Mouse (Mus musculus) thymus, postnatal 4 days (tissue): ENCODE results near the gene Ror1.

Experiments
- DNase-seq: peaks from one replicate; pipeline ENCODE4 v3.0.0; 2021

Gene Ror1

GRCm38 (mm10) chr4:100119431-100119830 is 23.8 kb downstream of the Ror1 start:
- DNase-seq = no peak

DNA sequence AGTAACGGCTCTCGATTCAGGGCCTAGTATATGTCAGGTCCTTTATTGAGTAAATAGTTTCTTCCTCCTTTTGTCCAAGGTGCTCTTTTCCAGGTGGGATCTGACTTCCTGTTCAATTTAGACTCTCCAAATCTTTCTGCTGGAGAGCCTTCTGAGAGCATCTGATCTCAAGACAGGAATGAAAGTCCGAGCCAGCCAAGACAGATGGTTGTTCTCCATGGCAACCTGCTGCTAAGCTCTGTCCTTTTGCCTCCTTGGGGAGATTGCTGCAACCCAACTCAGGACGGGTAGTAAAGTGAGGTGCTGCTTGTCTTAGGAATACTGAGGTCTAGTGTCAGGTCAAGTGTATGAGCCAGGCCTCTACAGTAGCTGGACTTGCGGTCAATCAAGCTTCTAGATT is 25.0 kb downstream of the Ror1 start:
- DNase-seq = no peak

DNA sequence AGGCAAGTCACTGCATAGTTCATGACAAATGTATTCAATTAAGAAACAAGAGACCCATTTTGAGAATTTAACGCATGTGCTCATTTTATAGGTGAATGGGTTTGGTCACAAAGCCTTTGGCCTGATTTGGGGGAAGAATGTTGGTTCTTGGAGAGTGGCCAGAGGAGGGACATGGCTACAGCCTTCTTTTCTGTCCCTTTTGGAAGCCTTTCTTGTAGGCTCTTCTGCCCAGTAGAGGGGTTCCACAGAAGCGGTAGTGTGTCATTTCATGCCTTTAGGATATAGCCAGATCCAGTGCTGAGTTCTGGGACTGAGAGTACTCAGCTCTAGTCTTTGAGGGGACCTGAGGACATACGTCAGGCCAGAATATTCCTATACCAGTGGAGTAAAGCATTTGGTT is 26.8 kb downstream of the Ror1 start:
- DNase-seq = no peak

DNA sequence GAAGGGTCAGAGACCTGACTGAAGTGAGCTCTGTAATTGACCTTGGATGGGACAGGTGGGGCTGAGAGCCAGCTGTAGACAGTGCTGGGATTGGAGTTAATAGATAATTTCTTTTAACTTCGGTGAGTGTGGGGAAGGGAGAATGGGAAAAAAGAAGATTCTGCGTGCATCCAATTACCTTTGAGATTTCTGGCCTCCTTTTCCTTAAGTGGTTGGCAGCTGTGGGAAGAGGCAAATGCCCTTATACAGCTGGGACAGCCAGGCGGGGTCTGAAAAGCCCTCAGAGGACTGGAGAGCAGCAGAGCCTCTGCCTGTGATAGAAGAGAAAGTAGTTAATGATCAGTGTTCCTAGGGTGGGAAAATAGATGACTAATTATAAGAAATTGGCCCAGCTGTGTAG is 27.9 kb downstream of the Ror1 start:
- no peak for DNase-seq

- no peak for DNase-seq
Observed at GRCm38 (mm10) chr4:100124056-100124455, 28.5 kb downstream of the Ror1 start.

DNA sequence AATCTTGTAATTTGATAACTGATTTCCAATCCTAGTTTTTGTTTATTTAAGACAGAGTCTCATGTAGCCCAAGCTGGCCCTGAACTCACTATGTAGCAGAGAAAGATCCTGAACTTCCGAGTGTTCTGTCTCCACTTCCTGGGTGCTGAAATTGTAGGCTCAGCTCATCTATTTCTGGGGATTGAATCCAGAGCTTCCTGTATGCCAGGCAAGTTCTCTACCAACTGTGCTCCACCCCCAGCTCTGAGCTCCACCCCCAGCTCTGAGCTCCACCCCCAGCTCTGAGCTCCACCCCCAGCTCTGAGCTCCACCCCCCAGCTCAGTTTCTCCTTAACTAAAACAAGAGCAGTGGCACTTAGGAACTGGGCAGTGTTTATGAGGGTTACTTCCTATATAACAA is 29.3 kb downstream of the Ror1 start:
- no peak for DNase-seq

DNA sequence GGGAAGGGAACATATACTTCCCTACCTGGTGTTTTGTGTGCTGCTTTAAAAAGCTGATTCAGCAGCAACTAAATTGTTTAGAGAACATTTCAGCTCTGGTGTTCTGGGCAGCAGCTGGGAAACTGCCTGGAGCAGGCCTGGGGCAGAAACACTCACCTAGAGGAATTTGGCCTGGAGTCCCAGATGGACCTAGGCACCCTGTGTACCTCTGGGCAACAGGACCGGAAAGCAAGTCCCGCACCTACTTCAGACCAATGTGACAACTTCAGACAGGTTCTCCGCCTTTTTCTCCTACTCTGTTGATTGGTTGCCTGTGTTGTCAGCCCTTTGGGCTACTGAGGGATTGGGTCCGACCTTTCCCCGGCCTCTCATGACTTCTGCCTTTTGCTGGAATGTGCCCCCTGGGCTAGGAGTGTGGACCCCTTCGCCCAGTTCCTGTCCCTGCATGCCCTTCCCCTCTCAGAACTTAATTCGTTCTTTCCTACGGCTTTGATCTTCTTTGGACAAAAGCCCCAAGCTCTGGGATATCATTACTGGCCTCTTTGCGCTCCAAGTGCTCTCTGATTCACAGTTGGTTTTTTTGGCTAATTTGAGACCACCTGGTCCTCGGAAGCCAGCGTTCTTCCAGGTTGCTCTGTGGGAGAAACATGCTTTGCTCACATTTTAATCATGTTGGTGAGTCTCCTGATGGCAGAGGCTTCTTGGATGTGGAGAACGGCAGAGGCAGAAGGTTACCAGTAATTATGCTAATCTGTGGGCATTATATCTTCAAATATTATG is 31.1 kb downstream of the Ror1 start:
- DNase-seq = no peak

DNA sequence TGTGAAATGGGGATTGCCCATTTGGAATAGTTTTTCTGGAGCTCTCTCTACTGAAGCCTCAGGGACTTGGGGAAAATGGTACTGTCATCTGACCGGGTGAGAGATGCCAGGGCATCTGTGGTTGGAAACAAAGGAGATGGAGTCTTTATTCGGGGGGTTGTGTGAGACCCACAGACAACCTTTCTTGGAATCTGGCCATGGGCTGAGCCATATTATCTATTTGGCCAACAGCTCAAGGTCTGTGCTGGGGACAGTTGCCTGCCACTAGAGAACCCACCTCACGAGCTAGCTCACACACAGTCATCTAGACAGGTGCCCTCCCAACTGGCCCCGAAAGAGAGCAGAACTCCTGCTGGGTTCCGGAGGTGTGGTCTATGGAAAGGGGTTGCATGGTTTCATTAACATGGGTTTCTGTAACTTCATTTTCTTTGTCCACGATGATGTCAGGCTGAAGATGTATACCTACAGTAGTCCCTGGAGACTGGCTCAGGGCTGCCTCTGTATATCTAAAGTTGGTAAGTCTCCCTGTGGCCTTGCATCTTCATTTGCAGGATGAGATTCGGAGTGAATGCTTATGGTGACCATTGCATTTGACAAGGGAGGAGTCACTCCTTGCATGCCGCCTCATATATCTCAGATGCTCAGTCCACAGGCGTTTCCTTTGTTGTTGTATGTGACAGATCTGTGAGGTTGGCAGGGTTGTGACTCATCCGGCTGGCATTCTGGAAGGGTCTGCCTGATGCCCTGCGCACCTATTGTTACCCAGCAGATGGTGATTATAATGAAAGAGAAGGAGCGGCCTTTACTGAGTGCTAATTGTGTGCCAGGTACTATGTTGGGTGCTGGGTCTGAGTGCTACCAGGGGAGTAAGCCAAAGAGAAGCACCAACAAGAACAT is 32.7 kb downstream of the Ror1 start:
- DNase-seq = no peak

DNA sequence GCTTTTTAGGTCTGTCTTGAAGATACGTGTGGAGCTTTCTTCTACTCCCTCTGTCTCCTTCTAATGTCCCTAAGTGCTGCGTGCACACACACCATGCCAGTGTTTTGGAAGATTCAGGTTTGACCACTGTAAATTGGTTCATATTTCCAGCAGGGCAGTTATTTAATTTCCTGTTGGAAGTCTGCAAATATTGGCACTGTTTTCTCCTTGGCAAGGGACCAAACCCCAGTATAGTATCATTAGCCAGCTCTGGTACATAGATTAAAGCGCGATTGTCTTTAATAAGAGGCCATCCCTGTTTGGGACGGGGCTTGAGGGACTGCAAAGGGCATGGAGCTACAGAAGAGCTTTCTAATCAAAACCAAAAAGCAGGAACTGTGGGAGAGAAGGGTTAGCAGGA is 33.6 kb downstream of the Ror1 start:
- DNase-seq = no peak

DNA sequence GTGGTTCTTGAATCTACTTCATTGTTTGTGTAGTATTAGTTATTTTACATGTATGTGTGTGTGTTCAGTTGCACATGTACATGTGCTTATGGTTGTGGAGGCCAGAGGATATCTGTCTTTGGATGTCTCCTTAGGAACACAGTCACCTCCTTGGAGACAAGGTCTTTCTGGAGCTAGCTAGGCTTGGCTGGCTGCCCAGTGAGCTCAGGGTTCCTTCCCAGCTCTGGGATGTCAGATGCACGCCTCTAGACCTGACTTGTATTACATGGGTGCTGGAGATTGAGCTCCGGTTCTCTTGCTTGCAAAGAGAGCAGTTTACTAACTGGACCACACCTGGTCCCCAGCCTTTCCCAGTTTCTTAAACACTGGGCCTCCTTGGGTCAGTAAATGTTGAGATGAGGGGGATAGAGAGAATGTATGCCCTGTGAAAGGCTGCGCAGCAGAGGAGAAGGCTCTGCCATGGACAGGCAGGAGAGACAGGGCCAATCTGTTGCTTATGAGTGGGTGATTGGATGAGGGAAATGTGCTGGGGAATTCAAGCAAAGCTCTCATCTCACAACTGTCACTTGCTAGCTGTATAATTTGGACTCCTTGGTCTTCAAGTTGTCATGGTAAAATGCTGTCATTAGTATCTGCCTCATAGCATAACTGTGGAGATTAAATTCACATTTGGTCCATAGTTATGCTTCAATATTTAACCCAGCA is 35.3 kb downstream of the Ror1 start:
- no peak for DNase-seq

DNA sequence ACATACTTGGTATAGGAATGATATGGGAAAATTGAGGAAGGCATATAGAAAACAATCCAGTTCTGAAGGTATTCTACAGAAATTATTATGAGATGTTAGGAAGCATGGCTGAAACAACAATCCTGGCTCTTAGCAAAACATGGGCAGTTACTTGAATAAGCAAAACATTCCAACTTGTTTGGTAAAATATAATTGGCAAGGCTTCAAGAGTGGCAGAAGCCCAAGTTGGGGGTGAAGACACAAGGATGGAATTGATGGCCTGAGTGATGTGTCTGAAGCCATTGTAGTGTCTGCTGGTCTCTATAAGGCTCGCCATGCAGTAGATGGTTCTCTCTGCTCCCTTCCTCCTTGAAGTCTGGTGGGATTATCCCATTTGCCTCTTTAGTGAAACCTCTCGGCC is 35.9 kb downstream of the Ror1 start:
- DNase-seq = no peak

DNA sequence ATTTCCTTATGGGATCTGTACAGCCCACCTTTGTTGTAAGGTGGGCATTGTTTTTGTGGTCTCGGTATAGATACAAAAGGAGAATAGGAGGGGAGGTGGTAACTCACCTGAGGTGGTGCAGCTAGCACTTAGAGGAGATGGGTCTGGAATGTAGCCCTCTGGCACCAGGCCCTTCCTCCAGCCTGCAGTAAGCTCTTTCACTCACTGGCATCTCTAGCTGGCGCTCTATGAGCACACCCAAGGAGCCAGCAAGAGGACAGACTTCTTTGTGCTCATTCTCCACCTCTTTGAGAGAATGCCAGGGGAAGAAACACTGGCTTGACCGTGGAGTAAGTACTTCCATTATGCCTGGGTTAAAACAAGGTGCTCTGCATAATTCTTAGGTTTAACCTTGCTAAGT is 36.7 kb downstream of the Ror1 start:
- DNase-seq = no peak

- no peak for DNase-seq
Observed at GRCm38 (mm10) chr4:100136046-100136445, 40.5 kb downstream of the Ror1 start.

GRCm38 (mm10) chr4:100137102-100137835 is 41.7 kb downstream of the Ror1 start:
- no peak for DNase-seq

GRCm38 (mm10) chr4:100141626-100142025 is 46.0 kb downstream of the Ror1 start:
- DNase-seq = no peak

DNA sequence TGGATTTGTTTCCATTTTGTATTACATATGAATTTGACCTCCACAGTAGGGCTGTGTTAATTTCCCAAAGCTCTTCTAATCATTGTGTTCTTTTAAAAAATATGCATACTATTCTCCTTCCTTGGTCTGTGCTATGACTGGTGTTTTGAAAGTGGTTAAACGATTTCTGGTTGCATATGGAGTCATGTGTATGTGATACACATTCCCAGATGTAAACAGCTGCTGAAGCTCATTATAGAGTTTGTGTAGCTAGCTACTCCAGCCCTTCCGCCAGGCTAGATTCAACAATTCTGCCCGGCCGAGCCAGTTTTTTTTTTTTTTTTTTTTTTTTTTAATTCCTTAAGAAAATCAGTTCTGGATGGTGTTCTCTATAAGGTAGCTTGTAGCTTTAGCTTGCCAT is 49.2 kb downstream of the Ror1 start:
- no peak for DNase-seq

GRCm38 (mm10) chr4:100150797-100151196 is 55.2 kb downstream of the Ror1 start:
- no peak for DNase-seq

DNA sequence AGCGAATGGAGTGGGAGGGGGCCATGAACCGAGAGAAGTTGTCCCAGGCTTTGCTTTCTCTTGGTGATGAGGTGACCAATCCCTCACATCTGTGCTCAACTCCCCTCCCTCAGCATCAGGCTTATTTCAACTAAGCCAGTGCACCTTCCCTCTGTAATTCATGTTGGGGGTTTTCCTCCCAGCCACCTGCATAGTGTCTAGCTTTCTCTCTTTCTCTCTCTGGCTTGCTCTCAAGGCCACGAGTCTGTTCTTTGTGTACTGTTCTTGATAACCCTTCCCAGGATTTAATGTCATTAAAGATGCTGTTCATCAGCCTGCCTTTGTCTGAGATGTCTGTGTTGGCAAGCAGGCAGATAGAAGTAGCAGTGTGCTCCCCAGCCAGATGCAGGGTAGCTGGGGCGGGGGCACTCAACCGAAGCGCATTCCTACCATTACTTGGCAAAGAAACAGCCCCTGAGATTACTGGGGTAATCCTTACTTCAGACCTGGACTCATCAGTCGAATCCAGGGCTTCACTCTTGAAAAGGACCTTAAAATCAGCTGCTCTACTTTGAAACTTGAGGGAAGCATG is 59.1 kb downstream of the Ror1 start:
- no peak for DNase-seq

DNA sequence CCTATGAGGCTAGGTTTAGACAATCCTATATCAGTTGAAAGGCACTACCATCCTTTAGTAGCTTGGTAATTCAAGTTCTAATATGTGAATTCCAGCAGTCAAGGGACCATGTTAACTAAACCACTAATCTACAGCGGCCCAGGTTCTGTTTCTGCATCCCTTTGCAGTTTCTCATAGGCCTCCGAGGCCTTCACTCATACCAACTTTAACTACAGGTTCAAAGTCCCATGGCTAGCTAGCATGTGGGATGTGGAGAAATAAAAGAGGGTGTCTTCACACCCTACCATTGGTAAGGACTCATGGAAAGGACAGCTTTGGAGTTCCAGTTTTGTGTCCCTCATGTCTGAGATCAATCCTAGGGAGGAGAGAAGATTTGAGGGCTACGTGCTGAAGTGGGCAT is 60.1 kb downstream of the Ror1 start:
- no peak for DNase-seq

DNA sequence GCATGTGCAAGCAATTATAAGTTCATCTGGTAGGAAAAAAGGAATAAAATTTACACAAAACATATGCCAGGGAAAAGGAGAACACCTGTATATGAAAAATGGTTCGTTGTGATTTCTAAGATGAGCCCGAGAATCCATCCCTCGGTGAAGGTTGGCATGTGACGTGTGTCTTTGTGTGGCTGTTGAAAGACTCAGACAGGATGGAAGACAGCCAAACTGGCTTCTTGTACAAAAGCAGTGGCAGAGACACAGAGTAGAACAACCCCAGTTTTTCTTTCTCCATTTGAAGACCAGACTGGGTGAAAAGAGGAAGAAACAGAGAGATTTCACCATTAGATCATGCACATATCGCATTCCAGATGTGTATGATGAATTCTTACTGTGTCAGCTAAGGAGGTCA is 62.8 kb downstream of the Ror1 start:
- DNase-seq = no peak

GRCm38 (mm10) chr4:100160156-100160555 is 64.6 kb downstream of the Ror1 start:
- DNase-seq = no peak

- no peak for DNase-seq
Observed at GRCm38 (mm10) chr4:100165790-100166189, 70.2 kb downstream of the Ror1 start.

DNA sequence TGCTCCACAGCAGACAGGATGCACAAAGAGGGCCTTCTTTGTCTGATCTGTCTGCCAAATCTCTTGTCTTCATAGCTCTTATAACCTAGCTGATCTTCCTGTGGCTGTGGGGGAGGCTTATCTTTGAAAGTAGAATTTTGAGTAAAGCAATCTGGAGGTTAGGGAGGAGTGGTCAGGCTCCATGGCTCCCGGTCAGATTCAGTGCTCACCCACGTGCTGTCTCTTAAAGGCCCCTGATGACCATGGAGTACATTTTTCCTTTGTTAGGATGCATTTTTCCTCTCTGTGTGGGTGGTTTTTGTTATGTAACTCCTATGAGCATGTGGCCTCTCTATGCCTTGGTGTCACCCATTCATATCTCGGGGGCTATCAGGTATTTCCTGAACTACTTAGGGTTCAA is 71.3 kb downstream of the Ror1 start:
- no peak for DNase-seq
